Mouse (Mus musculus): ENCODE data around the gene Eps8l2. TPM values are rescaled to one million over a fixed set of nuclear protein-coding genes. Genes with fewer than 3 reads are reported as not detected.
A peak's percentile ranks its signal among the peaks of the same experiment; 100 is the strongest.
"Not testable (repeated sequence)": the region's sequence is repeated elsewhere in the genome, so short reads cannot be mapped to it uniquely, and the experiment has no call there.

Gene Eps8l2
- total and polyA plus RNA-seq, 2 experiments from 2014 or later: 0.48 to 2.4 TPM

- H3K27ac ChIP-seq (ENCODE audit: low read depth, low read length): no peak overlapping the region
- TF ChIP-seq CTCF (IDR thresholded peaks at IDR 0.05): no peak
- H3K9ac ChIP-seq (replicated peaks; ENCODE audit: low read length, poor library complexity, severe bottlenecking): no peak overlapping the region
- H3K27me3 ChIP-seq (ENCODE audit: insufficient read depth, low read length): no peaks in the 10 kb centered on the region
- WGBS: 89% methylated on average over 1 of the region's 1 CpGs
- peaks cover 8% of the 10 kb centered on the region; the same call in 1 of the 2 replicates for H3K4me1 ChIP-seq (ENCODE audit: insufficient read depth, low read length)
- DNase-seq (ENCODE audit: low spot score) (no peak), ATAC-seq (ENCODE audit: low FRiP score) (no peak)
- no peaks in the 10 kb centered on the region for H3K9me3 ChIP-seq (ENCODE audit: low read length)
- H3K4me2 ChIP-seq (ENCODE audit: low read depth, low read length, poor library complexity, severe bottlenecking): no peak overlapping the region
- no peak overlapping the region for H3K4me3 ChIP-seq (ENCODE audit: low read depth, low read length)
- peaks cover 28% of the 10 kb centered on the region for H3K36me3 ChIP-seq (ENCODE audit: insufficient read depth, low read length)
These were observed 56.7 kb downstream of the Eps8l2 start for GRCm38 (mm10) chr7:141395348-141395747.

- peak; percentile 55 for DNase-seq (ENCODE audit: low spot score)
- Histone ChIP-seq H3K9ac (replicated peaks; ENCODE audit: low read length, poor library complexity, severe bottlenecking) (no peak overlapping the region), H3K27ac (ENCODE audit: low read depth, low read length) (no peak overlapping the region), H3K9me3 (ENCODE audit: low read length) (no peaks in the 10 kb centered on the region), H3K4me1 (ENCODE audit: insufficient read depth, low read length) (no peaks in the 10 kb centered on the region), H3K4me3 (ENCODE audit: low read depth, low read length) (no peak overlapping the region), H3K27me3 (ENCODE audit: insufficient read depth, low read length) (no peaks in the 10 kb centered on the region), H3K36me3 (ENCODE audit: insufficient read depth, low read length) (peaks cover 39% of the 10 kb centered on the region), H3K4me2 (ENCODE audit: low read depth, low read length, poor library complexity, severe bottlenecking) (no peak overlapping the region)
- 43% methylated on average over 5 of the region's 5 CpGs for whole genome bisulfite sequencing
- peak; percentile 83 for TF ChIP-seq CTCF (IDR thresholded peaks at IDR 0.05)
- peak; percentile 53; the same call in 1 of the 2 replicates for ATAC-seq (ENCODE audit: low FRiP score)
These were observed 64.6 kb downstream of the Eps8l2 start for GRCm38 (mm10) chr7:141403305-141403704.

DNA sequence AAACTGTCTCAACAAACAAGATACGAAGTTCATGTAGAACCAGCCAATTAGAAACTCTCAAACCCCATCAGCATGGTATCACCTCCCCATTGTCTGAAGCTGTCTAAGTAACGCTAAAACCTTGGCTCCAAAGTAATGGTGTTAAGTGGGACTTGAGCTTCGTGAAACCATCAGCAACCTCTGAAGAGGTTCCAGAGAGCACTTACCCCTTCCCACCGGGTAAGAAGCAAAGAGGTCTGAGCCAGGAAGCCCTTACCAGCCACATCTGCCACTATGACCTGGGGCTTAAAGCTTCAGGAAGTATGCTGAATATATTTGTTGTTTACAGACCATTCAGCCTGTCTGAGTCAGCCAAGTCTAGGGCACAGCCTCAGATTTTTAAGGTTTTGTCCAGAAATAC is 66.8 kb downstream of the Eps8l2 start:
- 85% methylated on average over 4 of the region's 4 CpGs for WGBS
- Histone ChIP-seq H3K9ac (replicated peaks; ENCODE audit: low read length, poor library complexity, severe bottlenecking) (no peak overlapping the region), H3K27me3 (ENCODE audit: insufficient read depth, low read length) (no peaks in the 10 kb centered on the region), H3K36me3 (ENCODE audit: insufficient read depth, low read length) (peaks cover 34% of the 10 kb centered on the region), H3K4me2 (ENCODE audit: low read depth, low read length, poor library complexity, severe bottlenecking) (no peak overlapping the region), H3K27ac (ENCODE audit: low read depth, low read length) (no peak overlapping the region), H3K9me3 (ENCODE audit: low read length) (no peaks in the 10 kb centered on the region), H3K4me3 (ENCODE audit: low read depth, low read length) (no peak overlapping the region), H3K4me1 (ENCODE audit: insufficient read depth, low read length) (no peaks in the 10 kb centered on the region)
- ATAC-seq (ENCODE audit: low FRiP score) (no peak), DNase-seq (ENCODE audit: low spot score) (no peak)
- no peak for TF ChIP-seq CTCF (IDR thresholded peaks at IDR 0.05)

GRCm38 (mm10) chr7:141407670-141408069 is 69.0 kb downstream of the Eps8l2 start:
- not testable (repeated sequence) for DNase-seq (ENCODE audit: low spot score); H3K4me1 ChIP-seq (ENCODE audit: insufficient read depth, low read length)

DNA sequence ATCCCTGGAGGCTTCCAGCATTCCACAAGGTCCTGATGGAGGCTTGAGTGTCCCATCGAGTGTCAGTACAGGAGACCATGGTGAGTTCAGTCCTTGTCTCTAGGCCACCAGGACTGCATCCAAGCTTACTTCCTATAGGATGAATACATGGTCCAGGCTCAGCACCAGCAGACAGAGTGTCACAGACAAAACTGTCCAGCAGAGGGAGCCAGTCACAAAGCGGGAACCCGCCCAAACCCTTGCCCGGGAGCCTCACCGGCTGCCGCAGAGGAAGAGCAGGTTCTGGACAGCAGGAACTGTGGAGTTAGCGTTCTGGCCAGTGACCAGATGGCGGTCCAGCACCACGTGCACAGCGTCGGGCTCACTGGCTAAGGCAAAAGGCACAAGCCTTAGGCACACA is 70.2 kb downstream of the Eps8l2 start:
- H3K27ac ChIP-seq (ENCODE audit: low read depth, low read length): no peak overlapping the region
- 6% methylated on average over 11 of the region's 11 CpGs for WGBS

More at GRCm38 (mm10) chr7:141407670-141408069, 69.0 kb downstream of the Eps8l2 start:
- ATAC-seq (ENCODE audit: low FRiP score); H3K27ac ChIP-seq (ENCODE audit: low read depth, low read length); H3K9me3 ChIP-seq (ENCODE audit: low read length); H3K4me2 ChIP-seq (ENCODE audit: low read depth, low read length, poor library complexity, severe bottlenecking); H3K27me3 ChIP-seq (ENCODE audit: insufficient read depth, low read length); H3K9ac ChIP-seq (replicated peaks; ENCODE audit: low read length, poor library complexity, severe bottlenecking); H3K4me3 ChIP-seq (ENCODE audit: low read depth, low read length): not testable (repeated sequence)
- H3K36me3 ChIP-seq (ENCODE audit: insufficient read depth, low read length): peaks cover 15% of the 10 kb centered on the region
- WGBS: 97% methylated on average over 7 of the region's 7 CpGs

GRCm38 (mm10) chr7:141410631-141411030 is 72.0 kb downstream of the Eps8l2 start:
- WGBS: 91% methylated on average over 8 of the region's 8 CpGs
- H3K4me1 ChIP-seq (ENCODE audit: insufficient read depth, low read length): no peaks in the 10 kb centered on the region
- TF ChIP-seq CTCF (IDR thresholded peaks at IDR 0.05): no peak
- H3K27me3 ChIP-seq (ENCODE audit: insufficient read depth, low read length): no peaks in the 10 kb centered on the region
- H3K9ac ChIP-seq (replicated peaks; ENCODE audit: low read length, poor library complexity, severe bottlenecking): no peak overlapping the region
- ATAC-seq (ENCODE audit: low FRiP score): no peak
- no peak overlapping the region for H3K27ac ChIP-seq (ENCODE audit: low read depth, low read length)
- H3K4me2 ChIP-seq (ENCODE audit: low read depth, low read length, poor library complexity, severe bottlenecking): no peak overlapping the region
- H3K9me3 ChIP-seq (ENCODE audit: low read length): no peaks in the 10 kb centered on the region
- DNase-seq (ENCODE audit: low spot score): no peak
- no peak overlapping the region for H3K4me3 ChIP-seq (ENCODE audit: low read depth, low read length)
- peaks cover 15% of the 10 kb centered on the region; the same call in 1 of the 2 replicates for H3K36me3 ChIP-seq (ENCODE audit: insufficient read depth, low read length)

More for the DNA sequence above, 70.2 kb downstream of the Eps8l2 start:
- Histone ChIP-seq H3K36me3 (ENCODE audit: insufficient read depth, low read length) (peaks cover 15% of the 10 kb centered on the region; the same call in 1 of the 2 replicates), H3K27me3 (ENCODE audit: insufficient read depth, low read length) (no peaks in the 10 kb centered on the region), H3K4me2 (ENCODE audit: low read depth, low read length, poor library complexity, severe bottlenecking) (no peak overlapping the region), H3K9me3 (ENCODE audit: low read length) (no peaks in the 10 kb centered on the region), H3K4me3 (ENCODE audit: low read depth, low read length) (no peak overlapping the region), H3K9ac (replicated peaks; ENCODE audit: low read length, poor library complexity, severe bottlenecking) (0 out of 2 replicates have a peak overlapping the region, but pooled peaks have one; percentile 5), H3K4me1 (ENCODE audit: insufficient read depth, low read length) (no peaks in the 10 kb centered on the region)
- TF ChIP-seq CTCF (IDR thresholded peaks at IDR 0.05): peak; percentile 89
- ATAC-seq (ENCODE audit: low FRiP score) (peak; percentile 32; the same call in 1 of the 2 replicates), DNase-seq (ENCODE audit: low spot score) (peak; percentile 84)
